Mouse (Mus musculus): ENCODE results near the gene Mrpl46.

Mrpl46 gene

GRCm38 (mm10) chr7:78782639-78783581, at the start of gene Mrpl46, which contains the start of gene Mrps11:
Gene Mrpl46, minus strand, starts transcription at chr7:78783531.
Gene Mrps11, plus strand, starts transcription at chr7:78783119.
- peak; percentile 97 for ATAC-seq (ENCODE audit: low TSS enrichment)

- no peak for ATAC-seq (ENCODE audit: low TSS enrichment)
Measured at GRCm38 (mm10) chr7:78827749-78828362, 44.5 kb upstream of the Mrpl46 start.

- ATAC-seq (ENCODE audit: low TSS enrichment), result peak; percentile 47
Measured at GRCm38 (mm10) chr7:78826682-78827385, 43.5 kb upstream of the Mrpl46 start.

GRCm38 (mm10) chr7:78818336-78818735, 35.0 kb upstream of the Mrpl46 start:
- no peak for ATAC-seq (ENCODE audit: low TSS enrichment)

- no peak for ATAC-seq (ENCODE audit: low TSS enrichment)
Measured at GRCm38 (mm10) chr7:78814766-78815165, 31.4 kb upstream of the Mrpl46 start.

GRCm38 (mm10) chr7:78813791-78814190, 30.5 kb upstream of the Mrpl46 start:
- ATAC-seq (ENCODE audit: low TSS enrichment), result no peak

- ATAC-seq (ENCODE audit: low TSS enrichment), result no peak
Measured at GRCm38 (mm10) chr7:78807192-78807591, 23.9 kb upstream of the Mrpl46 start.

- ATAC-seq (ENCODE audit: low TSS enrichment), result no peak
Measured at GRCm38 (mm10) chr7:78803841-78804240, 20.5 kb upstream of the Mrpl46 start.

GRCm38 (mm10) chr7:78799730-78800496, 16.6 kb upstream of the Mrpl46 start:
- ATAC-seq (ENCODE audit: low TSS enrichment), result no peak

GRCm38 (mm10) chr7:78797843-78798455, 14.6 kb upstream of the Mrpl46 start:
- ATAC-seq (ENCODE audit: low TSS enrichment), result peak; percentile 56

GRCm38 (mm10) chr7:78796624-78797023, 13.3 kb upstream of the Mrpl46 start:
- peak; percentile 68 for ATAC-seq (ENCODE audit: low TSS enrichment)

- ATAC-seq (ENCODE audit: low TSS enrichment), result no peak
Measured at GRCm38 (mm10) chr7:78794571-78795092, 11.3 kb upstream of the Mrpl46 start.

- no peak for ATAC-seq (ENCODE audit: low TSS enrichment)
Measured at GRCm38 (mm10) chr7:78793895-78794570, 10.7 kb upstream of the Mrpl46 start.

GRCm38 (mm10) chr7:78791359-78792222, 8.3 kb upstream of the Mrpl46 start:
- peak; percentile 54 for ATAC-seq (ENCODE audit: low TSS enrichment)

GRCm38 (mm10) chr7:78787793-78788380, 4.6 kb upstream of the Mrpl46 start:
- ATAC-seq (ENCODE audit: low TSS enrichment), result peak; percentile 8; the same call in 1 of the 2 replicates

GRCm38 (mm10) chr7:78785906-78786305, 2.6 kb upstream of the Mrpl46 start:
- ATAC-seq (ENCODE audit: low TSS enrichment), result no peak

- no peak for ATAC-seq (ENCODE audit: low TSS enrichment)
Measured at GRCm38 (mm10) chr7:78778741-78779140, 4.6 kb downstream of the Mrpl46 start.

- no peak for ATAC-seq (ENCODE audit: low TSS enrichment)
Measured at GRCm38 (mm10) chr7:78770936-78771335, 12.4 kb downstream of the Mrpl46 start.

Data from frontal cortex, adult (tissue).